Mouse (Mus musculus) bone marrow, adult 2 months (tissue): Measurements from ENCODE around the gene Rpl26.

Experiments
- CTCF ChIP-seq: fragments of 200-500 bp; IDR thresholded peaks from 2 replicates; pipeline ENCODE4 v1.5.1; 2011; ENCODE audit warnings: low read length, control low read depth; ENCODE audit not compliant: control insufficient read depth, insufficient read depth
- POLR2A ChIP-seq: fragments of 200-500 bp; IDR thresholded peaks from 2 replicates; pipeline ENCODE4 v1.6.1; 2011; ENCODE audit warnings: low read depth, mild to moderate bottlenecking, control low read depth, low read length, borderline replicate concordance; ENCODE audit not compliant: control insufficient read depth

DNA sequence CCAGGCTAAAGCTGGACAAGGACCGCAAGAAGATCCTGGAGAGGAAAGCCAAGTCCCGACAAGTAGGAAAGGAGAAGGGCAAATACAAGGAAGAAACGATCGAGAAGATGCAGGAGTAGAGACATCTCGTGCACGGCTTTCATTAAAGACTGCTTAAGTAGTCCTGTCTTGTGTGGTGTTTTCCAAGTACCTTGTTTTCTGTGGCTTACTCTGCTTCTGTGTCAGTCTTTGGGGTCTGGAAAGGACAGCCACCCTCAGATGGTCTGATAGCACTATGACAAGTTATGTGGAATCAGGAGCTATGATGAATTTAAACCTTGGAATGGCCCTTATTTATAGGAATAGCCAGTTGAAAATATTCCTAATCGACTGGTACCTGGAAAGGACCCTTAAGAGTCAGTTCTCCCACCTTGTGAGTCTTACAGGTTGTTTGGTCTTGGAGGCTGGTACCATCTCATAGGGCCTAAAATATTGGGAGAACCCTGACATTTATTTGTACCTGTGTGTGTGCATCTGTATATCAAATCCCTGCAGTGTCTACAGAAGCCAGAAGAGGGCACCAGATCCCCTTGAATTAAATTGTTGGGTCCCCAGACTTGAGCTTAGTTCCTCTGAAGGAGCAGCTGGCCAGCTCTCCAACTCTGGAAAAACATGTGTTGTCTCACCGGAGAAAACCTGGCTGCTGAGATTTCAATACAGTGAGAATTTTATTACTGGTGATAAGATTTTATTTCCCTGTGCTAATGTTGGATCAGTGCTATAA, 3.2 kb downstream of the Rpl26 start:
- peak; percentile 19; the same call in 1 of the 2 replicates for TF ChIP-seq CTCF
- no peak for TF ChIP-seq POLR2A
